Mouse (Mus musculus): ENCODE data around the gene Il15ra. TPM values are rescaled to one million over a fixed set of nuclear protein-coding genes. Genes with fewer than 3 reads are reported as not detected.

The Il15ra gene
- total RNA-seq, 2 experiments from 2014 or later = 38.3 TPM; not detected in 1

GRCm38 (mm10) chr2:11774426-11774825, 69.3 kb downstream of the Il15ra start:
- ATAC-seq (replicated peaks; ENCODE audit: low FRiP score, poor library complexity, severe bottlenecking) = no peak

- ATAC-seq (replicated peaks; ENCODE audit: low FRiP score, poor library complexity, severe bottlenecking) = no peak
Observed at GRCm38 (mm10) chr2:11775121-11775520, 70.0 kb downstream of the Il15ra start.

- ATAC-seq (replicated peaks; ENCODE audit: low FRiP score, poor library complexity, severe bottlenecking) = no peak
Observed at GRCm38 (mm10) chr2:11776415-11776814, 71.3 kb downstream of the Il15ra start.

DNA sequence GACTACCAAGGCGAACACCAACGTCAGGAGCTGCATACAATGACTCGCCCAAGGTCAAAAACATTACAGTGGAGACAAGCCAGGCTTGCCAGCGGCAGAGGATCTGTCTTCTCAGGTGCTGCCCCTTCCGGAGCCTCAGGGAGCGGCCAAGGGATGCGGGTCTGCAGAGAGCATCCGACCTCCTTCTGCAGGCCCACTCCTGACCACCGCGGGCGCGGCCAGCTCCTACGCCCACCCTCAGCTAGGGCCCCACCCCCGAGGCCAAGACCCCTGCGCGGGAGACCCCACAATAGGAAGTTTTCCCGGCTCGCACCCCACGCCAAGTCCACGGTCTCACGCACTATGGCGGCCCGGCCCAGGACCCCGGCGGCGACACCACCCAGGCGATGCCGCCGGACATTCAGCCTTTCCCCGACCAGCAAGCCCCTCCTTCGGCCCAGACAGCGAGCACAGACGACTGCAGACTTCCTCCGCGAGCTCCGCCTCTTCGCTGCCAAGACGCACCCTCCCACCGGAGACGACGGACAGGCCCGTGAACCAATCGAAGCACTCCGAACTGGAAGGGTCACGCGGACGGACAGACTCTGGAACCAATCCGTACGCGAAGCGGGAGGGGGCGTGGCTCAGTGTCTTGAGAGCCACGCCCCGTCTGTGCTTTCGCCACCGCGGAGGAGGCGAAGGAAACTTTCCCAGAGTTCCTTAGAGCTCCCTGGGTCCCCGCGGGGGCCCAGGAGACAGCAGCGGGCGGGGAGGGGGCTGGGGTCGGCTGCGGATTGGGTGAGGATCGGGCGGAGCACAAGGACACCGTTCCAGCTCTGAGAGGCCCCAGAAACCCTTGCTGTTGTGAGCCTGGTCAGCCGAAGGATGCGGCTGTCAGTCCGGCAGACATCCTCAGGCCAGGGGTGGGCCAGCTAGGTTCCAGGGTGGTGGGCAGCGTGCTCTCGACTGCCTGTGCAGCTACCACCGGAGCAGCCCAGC, 72.3 kb downstream of the Il15ra start, which contains the start of the genes Fbh1 and Ankrd16:
Fbh1 (minus strand) TSS at position 492 of the 978 bp plus-strand sequence.
Ankrd16 (plus strand) TSS at position 786 of the 978 bp plus-strand sequence.
- ATAC-seq (replicated peaks; ENCODE audit: low FRiP score, poor library complexity, severe bottlenecking) = peak; percentile 94

DNA sequence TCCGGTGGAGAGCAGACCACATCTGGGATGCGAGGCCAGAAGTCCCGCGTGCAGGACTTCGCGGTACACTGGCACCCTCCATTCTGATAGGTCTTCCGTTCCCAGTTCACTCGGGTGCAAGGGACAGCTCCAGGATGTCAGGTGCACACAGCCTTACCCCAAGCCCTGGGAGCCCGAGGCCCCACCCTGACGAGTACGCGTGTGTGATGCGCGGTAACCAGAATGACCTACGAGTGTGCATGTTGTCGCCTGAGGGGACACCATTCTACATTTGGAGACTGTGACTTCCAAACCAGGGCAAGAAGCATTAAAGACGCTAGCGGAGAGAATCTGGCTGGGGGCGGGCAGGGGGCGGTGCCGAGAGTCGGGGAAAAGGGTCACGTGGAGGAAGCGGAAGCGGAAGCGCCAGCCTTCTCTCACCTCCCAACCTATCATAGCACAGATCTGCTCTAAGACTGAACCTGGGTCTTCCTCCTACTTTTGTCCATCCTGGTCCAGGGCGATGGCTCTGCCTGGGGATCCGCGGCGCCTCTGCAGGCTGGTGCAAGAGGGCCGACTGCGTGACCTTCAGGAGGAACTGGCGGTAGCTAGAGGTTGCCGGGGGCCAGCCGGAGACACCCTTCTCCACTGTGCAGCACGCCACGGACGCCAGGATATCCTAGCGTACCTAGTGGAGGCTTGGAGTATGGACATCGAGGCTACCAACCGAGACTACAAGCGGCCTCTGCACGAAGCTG, 73.2 kb downstream of the Il15ra start:
- ATAC-seq (replicated peaks; ENCODE audit: low FRiP score, poor library complexity, severe bottlenecking) = peak; percentile 85

Other genes starting within 250 kb of the Il15ra start
- 8.0 and 14.1 TPM in 2 replicates for gene Pfkfb3, start 151.2 kb upstream of the Il15ra start, total RNA-seq (2015; ENCODE audit: low replicate concordance)
- 1.1 and 3.2 TPM in 2 replicates for gene Pfkfb3, start 151.2 kb upstream of the Il15ra start, total RNA-seq (2017; ENCODE audit: low replicate concordance)
- gene Rbm17, start 101.1 kb upstream of the Il15ra start, total RNA-seq (2015; ENCODE audit: low replicate concordance) = 77.5 and 105 TPM in 2 replicates
- 34.4 and 55.2 TPM in 2 replicates for gene Rbm17, start 101.1 kb upstream of the Il15ra start, total RNA-seq (2017; ENCODE audit: low replicate concordance)
- not detected in 2 replicates for gene Gm17490, start 79.0 kb upstream of the Il15ra start, total RNA-seq (2015; ENCODE audit: low replicate concordance)
- not detected in 2 replicates for gene Gm17490, start 79.0 kb upstream of the Il15ra start, total RNA-seq (2017; ENCODE audit: low replicate concordance)
- gene Il2ra, start 62.5 kb upstream of the Il15ra start, total RNA-seq (2015; ENCODE audit: low replicate concordance) = 11.9 and 14.7 TPM in 2 replicates
- gene Il2ra, start 62.5 kb upstream of the Il15ra start, total RNA-seq (2017; ENCODE audit: low replicate concordance) = 1.3 and 5.4 TPM in 2 replicates
- 9.7 and 35.6 TPM in 2 replicates for gene Fbh1, start 72.3 kb downstream of the Il15ra start, total RNA-seq (2015; ENCODE audit: low replicate concordance)
- 13.5 and 15.7 TPM in 2 replicates for gene Fbh1, start 72.3 kb downstream of the Il15ra start, total RNA-seq (2017; ENCODE audit: low replicate concordance)
- 10.1 and 38.6 TPM in 2 replicates for gene Ankrd16, start 72.6 kb downstream of the Il15ra start, total RNA-seq (2015; ENCODE audit: low replicate concordance)
- gene Ankrd16, start 72.6 kb downstream of the Il15ra start, total RNA-seq (2017; ENCODE audit: low replicate concordance) = 5.4 and 15.9 TPM in 2 replicates